Mouse (Mus musculus) heart, postnatal 25 days (tissue): ENCODE results near the gene Tas1r3. TPM values are rescaled to one million over a fixed set of nuclear protein-coding genes. Genes with fewer than 3 reads are reported as not detected.
A peak's percentile ranks its signal among the peaks of the same experiment; 100 is the strongest.

Experiments
- DNase-seq: peaks from one replicate; pipeline ENCODE4 v3.0.0; 2022; ENCODE audit warnings: low spot score
- intact Hi-C: fragments of 180-260 bp; cut with DNase I; formaldehyde crosslinking; loops from one replicate; pipeline ENCODE4 v1.15.1; 2025
- total RNA-seq, 2 experiments: library from RNA; stranded (reverse); gene quantifications; 2 replicates each; pipeline ENCODE4 v1.2.3; 2021

The Tas1r3 gene
- total RNA-seq, 2 experiments from 2014 or later: 0.14 to 0.26 TPM

GRCm38 (mm10) chr4:155889316-155889715, 26.2 kb upstream of the Tas1r3 start:
- DNase-seq: no peak
- intact Hi-C loops: loop anchor here (2.0 kb wide), 1 partner anchor 21 kb away; the partner anchor contains the start of genes Cptp and Ints11

GRCm38 (mm10) chr4:155888181-155888580, 25.0 kb upstream of the Tas1r3 start:
- intact Hi-C loops: loop anchor here (2.0 kb wide), 1 partner anchor 19 kb away; the partner anchor contains the start of genes Cptp and Ints11
- no peak for DNase-seq

- no peak for DNase-seq
- intact Hi-C loops: loop anchor here (2.0 kb wide), 1 partner anchor 19 kb away; the partner anchor contains the start of genes Cptp and Ints11
These were observed 24.5 kb upstream of the Tas1r3 start for GRCm38 (mm10) chr4:155887674-155888073.

- no peak for DNase-seq
These were observed 23.2 kb upstream of the Tas1r3 start for GRCm38 (mm10) chr4:155886330-155886729.

GRCm38 (mm10) chr4:155883587-155883986, 20.4 kb upstream of the Tas1r3 start:
- no peak for DNase-seq
- intact Hi-C loops: no loop called here

More at GRCm38 (mm10) chr4:155886330-155886729, 23.2 kb upstream of the Tas1r3 start:
- intact Hi-C loops: no loop called here

GRCm38 (mm10) chr4:155871404-155871803, 8.2 kb upstream of the Tas1r3 start:
- DNase-seq: no peak
- intact Hi-C loops: no loop called here

- intact Hi-C loops: loop anchor here (1.0 to 2.0 kb wide), 3 partner anchors 19 to 73 kb away; no protein-coding TSS in a partner anchor
- DNase-seq: peak; percentile 96
These were observed 6.3 kb upstream of the Tas1r3 start, which contains the start of the genes Cptp and Ints11 for GRCm38 (mm10) chr4:155869317-155870033. Gene Cptp (minus strand): TSS chr4:155869440. Gene Ints11 (plus strand): TSS chr4:155869546.

GRCm38 (mm10) chr4:155868614-155869298, 5.6 kb upstream of the Tas1r3 start:
- no peak for DNase-seq
- intact Hi-C loops: loop anchor here (1.0 to 2.0 kb wide), 3 partner anchors 20 to 74 kb away; no protein-coding TSS in a partner anchor

GRCm38 (mm10) chr4:155861787-155862186, 1.4 kb downstream of the Tas1r3 start:
- intact Hi-C loops: no loop called here
- DNase-seq: no peak

- intact Hi-C loops: no loop called here
- DNase-seq: no peak
These were observed 3.8 kb downstream of the Tas1r3 start for GRCm38 (mm10) chr4:155859318-155859717.

- no peak for DNase-seq
- intact Hi-C loops: no loop called here
These were observed 6.3 kb downstream of the Tas1r3 start for GRCm38 (mm10) chr4:155856881-155857280.

GRCm38 (mm10) chr4:155856071-155856470, 7.1 kb downstream of the Tas1r3 start:
- intact Hi-C loops: no loop called here
- no peak for DNase-seq

- intact Hi-C loops: no loop called here
- DNase-seq: no peak
These were observed 8.2 kb downstream of the Tas1r3 start for GRCm38 (mm10) chr4:155854991-155855390.

GRCm38 (mm10) chr4:155853421-155853820, 9.7 kb downstream of the Tas1r3 start:
- intact Hi-C loops: no loop called here
- DNase-seq: no peak

GRCm38 (mm10) chr4:155851951-155852411, 11.2 kb downstream of the Tas1r3 start:
- DNase-seq: no peak
- intact Hi-C loops: no loop called here

GRCm38 (mm10) chr4:155851368-155851767, 11.8 kb downstream of the Tas1r3 start:
- intact Hi-C loops: no loop called here

GRCm38 (mm10) chr4:155849792-155850451, 13.2 kb downstream of the Tas1r3 start:
- intact Hi-C loops: loop anchor here (2.0 to 5.0 kb wide), 2 partner anchors 19 to 92 kb away; partner anchors contain the start of genes Cptp, Ints11 and Ube2j2
- no peak for DNase-seq

More at GRCm38 (mm10) chr4:155851368-155851767, 11.8 kb downstream of the Tas1r3 start:
- DNase-seq: no peak

- intact Hi-C loops: loop anchor here (2.0 to 5.0 kb wide), 2 partner anchors 19 to 93 kb away; partner anchors contain the start of genes Cptp, Ints11 and Ube2j2
- DNase-seq: no peak
These were observed 13.8 kb downstream of the Tas1r3 start for GRCm38 (mm10) chr4:155849391-155849790.

GRCm38 (mm10) chr4:155848434-155849095, 14.6 kb downstream of the Tas1r3 start:
- intact Hi-C loops: loop anchor here (2.0 to 5.0 kb wide), 2 partner anchors 20 to 94 kb away; partner anchors contain the start of genes Cptp, Ints11 and Ube2j2
- DNase-seq: no peak
